Mouse (Mus musculus) layer of hippocampus, postnatal 14 days (tissue): ENCODE measurements around the gene Xpo5. TPM values are rescaled to one million over a fixed set of nuclear protein-coding genes. Genes with fewer than 3 reads are reported as not detected.

Source experiments
- DNase-seq, 2 experiments: peaks; one replicate each; pipeline ENCODE4 v3.0.0; 2021 to 2022; ENCODE audit warnings: low spot score in 2 of 2, mixed read lengths in 1 of 2
- long read RNA-seq, 2 experiments: library from polyadenylated mRNA; stranded (forward); transcript quantifications; one replicate each; pipeline ENCODE4 v2.0.0; 2021
- total RNA-seq, 2 experiments: library from RNA; stranded (reverse); gene quantifications; 2 replicates each; pipeline ENCODE4 v1.2.3; 2021

Xpo5 gene
- 10 to 100 TPM; 43.8 to 44.4 TPM for total RNA-seq
- long read RNA-seq, experiment 1, full-length matches to known transcripts: 3 of 7 reads
- long read RNA-seq, experiment 1, partial matches to known transcripts: 1 of 7 reads
- long read RNA-seq, experiment 1, other reads (novel, unspliced or antisense): 3 of 7 reads
- long read RNA-seq, experiment 2, full-length matches to known transcripts: 6 of 8 reads
- long read RNA-seq, experiment 2, partial matches to known transcripts: 1 of 8 reads
- long read RNA-seq, experiment 2, other reads (novel, unspliced or antisense): 1 of 8 reads

DNA sequence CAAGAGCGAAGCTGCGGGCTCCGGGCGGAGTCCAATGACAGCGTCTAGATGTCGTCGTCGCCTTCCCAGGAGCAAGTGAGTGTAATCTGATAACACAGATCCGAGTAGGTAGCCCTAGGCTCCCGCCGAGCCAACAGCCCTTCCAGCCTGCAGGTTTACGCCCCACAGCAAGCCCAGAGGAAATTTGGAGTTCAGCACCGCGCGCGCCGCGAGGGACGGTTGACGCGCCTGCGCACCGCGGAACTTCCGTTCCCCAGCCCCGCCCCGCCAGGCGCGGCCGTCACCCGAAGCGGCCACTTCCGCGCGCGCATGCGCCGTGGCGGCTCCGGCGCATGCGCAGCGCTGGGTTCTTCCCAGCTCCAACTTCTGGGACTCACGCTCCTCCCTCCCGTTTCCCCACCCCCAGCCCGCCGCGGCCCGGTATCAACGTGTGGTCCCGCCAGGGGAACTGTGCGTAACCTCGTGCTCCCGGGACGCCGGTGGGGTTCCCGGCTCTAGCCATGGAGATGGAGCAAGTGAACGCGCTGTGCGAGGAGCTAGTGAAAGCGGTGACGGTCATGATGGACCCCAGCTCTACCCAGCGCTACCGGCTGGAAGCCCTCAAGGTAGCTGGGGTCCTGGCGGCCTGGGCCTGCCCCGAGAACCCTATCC, at the start of gene Xpo5, which contains the start of gene Polh:
TSS of gene Xpo5 (plus strand) at position 362 of the 651 bp plus-strand sequence.
TSS of gene Polh (minus strand) at position 225 of the 651 bp plus-strand sequence.
- peak; percentile 91 to 95 for DNase-seq

DNA sequence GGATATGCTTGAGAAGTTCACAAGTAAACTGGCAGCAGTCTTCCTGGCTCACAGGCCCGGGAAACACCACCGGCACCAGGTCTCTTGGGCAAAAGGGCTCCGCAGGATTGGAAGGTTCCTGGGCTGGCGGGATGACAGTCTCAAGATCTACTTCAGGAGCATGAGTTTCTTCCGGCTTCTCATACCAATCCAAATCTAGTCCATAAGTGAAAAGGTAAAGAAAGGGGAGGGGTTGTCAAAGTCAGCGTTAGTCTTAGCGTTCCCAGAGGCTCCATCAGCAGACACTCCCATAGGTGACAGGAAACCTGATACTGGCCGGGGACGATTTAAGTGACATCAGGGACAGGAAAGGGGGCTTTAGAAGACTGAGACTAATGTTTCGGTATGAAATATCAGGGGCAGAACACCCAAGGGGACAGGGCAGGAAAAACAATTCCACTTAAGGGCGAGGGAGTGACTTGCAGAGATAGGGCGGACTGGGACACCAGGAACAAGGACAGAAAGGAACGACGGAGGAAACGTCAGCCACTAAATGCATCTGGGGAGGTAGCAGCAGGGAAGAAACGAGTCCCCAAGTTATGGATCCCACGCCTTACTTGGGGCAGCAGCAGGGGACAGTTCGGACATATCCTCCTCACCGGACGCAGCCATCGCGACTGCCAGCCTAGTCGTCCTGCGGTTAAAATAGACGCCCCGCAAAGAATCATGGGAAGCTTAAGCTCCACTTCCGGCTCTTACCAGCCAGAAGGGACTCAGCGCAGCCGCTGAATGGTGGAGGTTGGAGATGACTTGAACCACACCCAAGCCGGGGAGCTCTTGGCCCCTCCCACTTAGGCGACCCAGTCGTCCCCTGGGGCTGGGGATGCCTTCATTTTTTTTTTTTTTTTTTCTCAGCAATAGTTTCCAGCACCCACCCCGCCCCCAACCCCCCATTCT, 49.5 kb upstream of the Xpo5 start, which contains the start of gene Mad2l1bp:
TSS of gene Mad2l1bp (minus strand) at position 707 of the 936 bp plus-strand sequence.
- DNase-seq: peak; percentile 71 to 87

DNA sequence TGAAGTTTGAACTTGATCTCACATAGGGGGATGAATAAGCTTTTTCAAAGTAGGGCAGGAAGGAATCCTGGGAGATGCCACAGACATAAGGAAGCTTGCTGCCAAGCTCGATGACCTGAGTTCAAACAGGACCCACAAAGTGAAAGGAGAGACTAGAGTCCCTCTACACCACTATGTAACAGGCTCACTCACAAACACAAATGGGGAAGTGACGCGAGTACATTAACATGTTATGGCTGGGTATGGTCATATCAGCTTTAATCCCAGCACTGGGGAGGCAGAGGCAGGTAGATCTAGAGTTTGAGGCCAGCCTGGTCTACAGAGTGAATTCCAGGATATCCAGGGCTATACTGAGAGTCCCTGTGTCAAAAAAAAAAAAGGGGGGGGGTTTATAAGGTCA, 48.2 kb upstream of the Xpo5 start:
- no peak for DNase-seq

DNA sequence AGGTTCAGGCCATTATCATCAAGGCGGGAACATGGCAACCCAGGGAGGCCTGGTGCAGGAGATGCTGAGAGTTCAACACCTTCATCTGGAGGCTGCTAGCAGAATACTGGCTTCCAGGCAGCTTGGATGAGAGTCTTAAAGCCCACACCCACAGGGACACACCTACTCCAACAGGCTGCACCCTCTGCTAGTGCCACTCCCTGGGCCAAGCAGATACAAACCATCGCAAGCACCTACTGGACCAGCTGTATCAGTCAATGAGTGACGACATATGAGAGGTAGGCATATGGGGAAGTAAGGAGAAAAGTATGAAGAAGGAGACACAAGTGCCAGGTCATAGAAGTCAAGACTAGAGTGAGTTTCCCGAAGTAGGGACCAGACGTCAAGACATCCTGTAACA, 45.9 kb upstream of the Xpo5 start:
- DNase-seq: no peak

DNA sequence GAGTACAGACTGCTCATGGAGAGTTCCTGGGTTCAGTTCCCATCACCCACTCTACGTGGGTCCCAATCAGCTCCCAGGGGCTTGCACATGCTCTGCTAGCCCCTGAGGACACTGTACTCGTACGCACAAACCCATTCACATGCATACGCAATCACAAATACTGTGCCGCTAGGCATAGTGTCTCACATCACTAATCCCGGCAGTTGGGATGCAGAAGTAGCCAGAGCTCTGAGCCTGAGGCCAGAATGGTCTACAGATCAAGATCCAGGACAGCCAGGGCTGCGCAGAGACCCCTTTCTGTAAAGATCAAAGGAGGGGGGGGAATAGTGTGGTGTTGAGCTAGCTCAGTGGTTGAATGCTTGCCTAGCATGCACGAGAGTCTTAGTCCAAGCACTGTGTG, 45.5 kb upstream of the Xpo5 start:
- DNase-seq: no peak

DNA sequence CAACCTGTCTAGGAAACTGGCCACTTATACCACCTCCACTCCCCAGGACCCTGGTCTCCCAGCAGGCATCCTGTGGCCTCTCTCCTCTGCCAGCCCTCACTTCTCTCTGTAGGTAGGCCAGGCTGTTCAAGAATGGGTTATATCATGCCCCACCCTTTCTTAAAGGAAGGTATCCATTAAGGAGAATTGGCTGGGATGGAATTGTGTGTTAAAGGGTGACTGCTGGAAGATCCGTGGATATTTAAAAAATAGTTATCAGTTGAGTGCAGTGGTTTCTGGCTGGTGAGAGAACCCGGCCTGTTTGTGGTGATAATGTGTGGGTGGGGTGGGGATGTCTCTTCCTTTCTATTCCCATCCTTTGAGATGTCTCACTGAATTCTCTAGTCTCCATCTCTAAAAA, 43.3 kb upstream of the Xpo5 start:
- DNase-seq: no peak

DNA sequence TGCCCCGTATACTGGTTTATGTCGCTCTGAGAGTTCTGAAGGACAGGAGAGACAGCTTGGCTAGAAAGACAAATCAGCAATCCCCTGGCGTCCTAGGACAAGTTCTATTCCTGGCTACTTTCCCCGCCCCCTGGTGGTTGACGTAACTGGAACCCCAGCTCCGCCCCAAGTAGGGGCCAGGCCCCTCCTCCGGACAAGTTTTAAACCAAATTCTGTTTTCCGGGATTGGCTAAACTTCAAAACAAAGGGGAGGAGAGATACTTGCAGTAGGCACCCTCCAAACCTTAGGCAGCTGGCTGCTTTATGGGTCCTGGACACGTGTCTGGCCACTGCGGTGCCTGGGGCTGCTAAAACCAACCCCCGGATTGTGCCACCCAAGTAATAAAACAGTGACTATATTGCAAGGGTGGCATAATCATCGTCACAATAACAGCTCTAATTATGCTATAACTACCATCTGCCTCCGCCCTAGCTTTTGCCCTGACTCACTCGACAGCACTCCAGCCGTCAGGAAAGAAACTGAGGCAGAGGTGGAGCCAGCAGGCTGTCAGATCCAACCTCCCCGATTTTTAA, 42.4 kb upstream of the Xpo5 start:
- peak; percentile 82 to 93 for DNase-seq

DNA sequence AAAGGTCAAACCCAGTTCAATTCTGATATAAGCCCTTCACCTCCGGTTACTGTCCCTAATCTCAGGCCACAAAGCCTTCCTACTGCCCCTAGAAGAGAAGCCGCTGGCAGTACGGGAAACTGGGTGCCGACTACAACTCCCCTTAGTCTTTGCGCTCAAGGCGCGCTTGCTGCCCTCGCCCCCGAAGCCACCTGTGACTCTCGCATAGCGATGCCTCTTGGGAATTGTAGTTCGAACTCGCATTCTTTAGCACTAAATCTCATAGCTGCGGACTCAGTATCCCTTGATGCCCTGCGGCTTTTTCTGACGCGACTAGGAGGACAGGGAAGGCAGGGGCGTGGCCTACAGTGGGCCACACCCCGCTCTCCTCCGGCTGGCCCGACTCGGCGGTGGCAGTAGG, 41.9 kb upstream of the Xpo5 start, which contains the start of gene Gtpbp2:
TSS of gene Gtpbp2 (plus strand) at position 347 of the 400 bp plus-strand sequence.
- DNase-seq: peak; percentile 90 to 99

DNA sequence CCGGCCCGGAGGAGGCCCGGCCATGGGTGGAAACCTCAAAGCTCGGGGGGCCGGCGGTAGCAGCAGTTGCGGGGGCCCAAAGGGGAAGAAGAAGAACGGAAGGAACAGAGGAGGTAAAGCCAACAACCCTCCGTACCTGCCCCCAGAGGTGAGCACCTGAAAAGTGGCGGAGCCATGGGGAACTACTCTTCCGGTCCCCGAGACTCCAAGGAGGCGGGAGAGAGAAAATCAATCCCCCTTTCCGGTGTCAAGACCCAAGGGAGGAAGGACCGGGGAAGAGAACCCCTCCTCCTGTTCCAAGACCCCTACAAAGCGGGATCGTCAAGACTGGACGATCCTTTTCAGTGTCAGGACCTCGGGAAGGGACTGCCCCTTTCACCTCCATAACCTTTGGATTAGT, 41.4 kb upstream of the Xpo5 start:
- DNase-seq: no peak

DNA sequence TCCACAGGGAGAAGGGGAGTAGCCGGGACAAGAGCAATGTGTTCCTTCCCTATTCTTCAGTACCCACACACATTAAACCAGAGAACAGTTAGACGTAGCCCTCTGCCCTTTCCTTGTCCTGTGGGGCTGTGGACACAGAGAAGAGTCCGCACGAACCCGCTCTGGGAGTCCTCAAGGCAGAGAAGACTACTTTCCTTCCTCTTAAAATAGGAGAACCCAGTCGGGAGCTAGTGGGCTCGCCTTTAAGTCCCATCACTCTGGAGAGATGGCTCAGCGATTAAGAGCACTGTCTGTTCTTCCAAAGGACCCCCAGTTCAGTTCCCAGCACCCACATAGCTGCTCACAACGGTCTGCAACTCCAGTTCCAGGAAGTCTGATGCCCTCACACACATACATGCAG, 40.9 kb upstream of the Xpo5 start:
- no peak for DNase-seq

DNA sequence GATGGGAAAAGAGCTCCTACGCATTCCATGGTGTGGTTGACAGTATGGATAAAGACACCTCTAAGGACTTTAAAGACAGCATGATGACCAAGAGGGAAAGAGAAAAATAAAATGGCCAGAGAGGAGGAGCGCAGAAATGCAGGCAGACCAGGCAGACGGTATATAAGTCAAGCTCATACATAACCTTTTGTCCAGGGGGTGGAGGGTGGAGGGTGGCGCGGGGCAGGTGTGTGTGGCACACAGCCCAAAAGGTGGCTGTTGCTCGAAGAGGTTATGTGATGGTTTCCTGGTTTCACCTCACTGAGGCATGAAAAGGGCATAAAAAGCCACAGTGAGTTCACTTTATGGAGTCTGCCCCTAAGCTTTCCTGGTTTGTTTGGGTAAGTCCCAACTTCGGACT, 40.0 kb upstream of the Xpo5 start:
- DNase-seq: no peak

DNA sequence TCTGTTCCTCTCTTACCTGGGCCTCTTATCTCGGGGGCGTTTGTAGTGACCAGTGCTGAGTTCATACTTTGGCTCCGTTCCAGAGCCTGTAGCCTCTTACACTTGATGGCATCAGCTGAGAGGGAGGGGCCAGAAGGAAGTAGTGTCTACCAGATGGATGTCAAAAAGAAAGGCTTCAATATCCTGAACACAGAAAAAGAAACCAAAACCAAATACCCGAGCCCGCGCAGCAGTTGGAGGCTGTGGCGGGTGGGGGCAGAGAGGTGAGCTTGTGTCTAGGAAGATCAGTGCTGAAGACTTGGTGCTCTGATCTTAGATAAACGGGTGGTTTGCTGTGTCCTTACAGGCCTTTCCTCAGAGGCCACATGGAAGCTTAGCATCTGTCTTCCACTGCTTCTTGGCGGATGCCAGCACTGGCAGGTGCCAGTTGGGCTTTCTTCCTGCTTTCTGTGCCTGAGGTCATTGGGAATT, 39.6 kb upstream of the Xpo5 start:
- DNase-seq: no peak

DNA sequence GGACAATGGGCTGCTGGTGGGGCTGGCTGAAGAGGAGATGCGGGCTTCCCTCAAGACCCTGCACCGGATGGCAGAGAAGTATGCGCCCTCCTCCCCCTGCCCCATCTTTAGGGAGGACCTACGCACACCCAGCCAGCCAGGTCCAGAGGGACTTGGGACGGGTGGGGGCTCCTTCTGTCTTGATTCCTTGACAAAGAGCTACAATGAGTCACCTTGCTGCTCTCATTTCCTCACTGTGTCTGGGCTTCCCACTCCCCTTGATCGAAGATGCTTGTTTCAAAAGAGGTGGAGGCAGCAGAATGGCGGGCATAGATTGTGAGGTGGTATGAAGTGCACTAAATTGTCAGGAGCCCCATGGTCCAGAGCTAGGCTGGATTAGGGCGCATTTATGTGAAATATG, 38.3 kb upstream of the Xpo5 start:
- no peak for DNase-seq

DNA sequence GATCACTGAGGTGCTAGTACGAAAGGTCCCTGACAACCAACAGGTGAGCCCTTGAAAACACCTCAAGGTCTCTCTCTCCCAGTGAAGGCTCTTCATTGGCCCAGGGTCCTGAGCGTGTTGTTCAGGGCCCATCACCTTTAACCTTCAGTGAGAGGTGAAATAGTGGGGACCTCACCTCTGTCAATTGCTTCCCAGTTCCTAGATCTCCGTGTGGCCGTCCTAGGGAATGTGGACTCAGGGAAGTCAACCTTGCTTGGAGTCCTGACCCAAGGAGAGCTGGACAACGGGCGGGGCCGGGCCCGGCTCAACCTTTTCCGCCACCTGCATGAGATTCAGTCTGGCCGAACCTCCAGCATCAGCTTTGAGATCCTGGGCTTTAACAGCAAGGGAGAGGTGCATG, 37.8 kb upstream of the Xpo5 start:
- no peak for DNase-seq

DNA sequence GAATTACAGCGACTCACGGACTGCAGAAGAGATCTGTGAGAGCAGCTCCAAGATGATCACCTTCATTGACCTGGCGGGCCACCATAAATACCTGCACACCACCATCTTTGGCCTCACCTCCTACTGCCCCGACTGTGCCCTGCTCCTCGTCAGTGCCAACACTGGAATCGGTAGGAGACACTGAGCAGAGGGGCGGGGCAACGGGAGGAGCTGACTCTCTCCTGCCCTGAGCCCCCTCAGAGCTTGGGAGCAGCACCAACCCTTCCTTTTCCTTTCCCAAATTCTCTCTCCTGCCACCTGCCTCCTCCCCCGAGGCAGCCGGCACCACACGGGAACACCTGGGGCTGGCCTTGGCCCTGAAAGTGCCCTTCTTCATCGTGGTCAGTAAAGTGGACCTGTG, 37.1 kb upstream of the Xpo5 start:
- no peak for DNase-seq

DNA sequence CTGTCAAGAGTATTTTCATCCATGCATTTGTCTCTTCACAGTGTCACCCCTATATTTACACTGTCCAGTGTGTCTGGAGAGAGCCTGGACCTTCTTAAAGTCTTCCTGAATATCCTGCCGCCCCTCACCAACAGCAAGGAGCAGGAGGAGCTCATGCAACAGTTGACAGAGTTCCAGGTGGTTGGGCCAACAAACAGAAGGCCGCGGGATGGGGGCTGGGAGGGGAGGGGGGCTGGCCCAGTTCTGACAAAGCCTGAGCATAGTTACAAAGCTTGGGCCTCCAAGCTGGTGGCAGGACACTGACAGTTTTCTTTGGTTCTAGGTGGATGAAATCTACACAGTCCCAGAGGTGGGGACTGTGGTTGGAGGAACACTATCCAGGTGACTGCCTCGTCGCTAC, 36.3 kb upstream of the Xpo5 start:
- DNase-seq: no peak

DNA sequence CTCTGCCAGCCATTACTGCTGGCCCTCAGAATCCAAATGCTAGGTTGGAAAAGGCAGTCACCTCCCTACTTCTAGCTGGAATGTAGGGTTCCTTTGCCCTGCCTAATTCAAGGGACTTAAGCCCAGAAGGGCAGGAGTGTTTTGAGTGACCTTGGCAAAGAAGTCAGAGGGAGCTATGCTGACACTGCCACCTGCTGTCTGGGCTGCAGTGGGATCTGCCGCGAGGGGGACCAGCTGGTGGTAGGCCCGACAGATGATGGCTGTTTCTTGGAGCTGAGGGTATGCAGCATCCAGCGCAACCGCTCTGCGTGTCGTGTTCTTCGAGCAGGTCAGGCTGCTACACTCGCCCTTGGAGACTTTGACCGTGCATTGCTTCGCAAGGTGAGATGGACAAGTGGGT, 35.6 kb upstream of the Xpo5 start:
- DNase-seq: no peak

DNA sequence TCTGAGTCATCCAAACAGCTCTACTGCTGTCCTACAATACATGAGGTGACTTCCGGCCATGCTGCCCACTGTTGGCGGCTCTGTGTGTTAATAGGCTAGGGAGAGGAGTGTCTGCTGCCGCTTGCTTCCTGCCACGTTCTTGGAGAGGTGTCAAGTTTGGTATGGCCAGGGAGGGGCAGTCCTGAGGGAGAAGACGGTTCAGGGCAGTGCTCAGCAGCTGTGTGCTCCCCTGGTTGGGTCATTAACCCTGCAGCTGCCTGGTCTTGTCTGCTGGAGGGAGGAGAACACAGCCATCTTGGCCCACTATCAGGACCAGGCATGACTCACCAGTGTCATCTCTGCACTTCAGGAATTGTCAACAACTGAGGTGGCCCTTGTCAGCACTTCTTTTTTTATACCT, 34.3 kb upstream of the Xpo5 start:
- DNase-seq: no peak

DNA sequence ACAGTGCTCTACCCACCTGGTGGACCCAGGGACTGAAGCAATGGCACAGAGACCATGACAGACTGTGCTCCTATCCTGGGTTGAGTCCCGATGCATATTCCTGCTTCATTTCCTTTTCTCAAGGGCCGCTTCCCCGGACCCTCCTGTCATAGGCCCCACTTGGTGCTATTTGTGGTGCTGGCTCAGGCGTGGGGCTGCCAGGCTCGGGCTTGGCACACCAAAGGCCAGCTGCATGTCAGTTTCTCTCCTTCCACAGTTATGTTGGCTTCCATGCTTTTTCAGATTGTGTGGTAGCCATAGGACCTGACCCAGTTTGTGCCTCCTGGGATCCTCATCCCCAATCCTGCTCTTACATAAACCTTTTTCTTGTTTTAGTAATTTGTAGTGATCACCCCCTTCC, 33.8 kb upstream of the Xpo5 start:
- DNase-seq: no peak

DNA sequence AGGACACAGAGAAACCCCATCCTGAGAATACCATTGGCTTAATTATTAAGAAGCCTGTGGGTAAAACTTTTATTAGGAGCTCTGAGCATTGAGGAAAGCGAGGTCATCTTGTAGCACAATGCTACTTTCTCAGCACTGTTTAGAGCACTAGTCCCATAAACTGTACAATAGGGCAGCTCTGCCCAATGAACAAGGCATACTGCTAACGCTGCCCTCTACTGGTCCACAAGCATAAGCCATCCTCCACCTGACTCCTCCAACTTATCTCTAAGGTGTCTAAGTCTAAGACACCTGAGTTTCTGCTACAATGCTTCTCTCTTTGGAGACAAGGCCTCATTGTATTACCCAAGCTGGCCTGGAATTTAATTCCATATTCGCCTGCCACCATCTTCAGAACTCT, 32.0 kb upstream of the Xpo5 start:
- DNase-seq: no peak

DNA sequence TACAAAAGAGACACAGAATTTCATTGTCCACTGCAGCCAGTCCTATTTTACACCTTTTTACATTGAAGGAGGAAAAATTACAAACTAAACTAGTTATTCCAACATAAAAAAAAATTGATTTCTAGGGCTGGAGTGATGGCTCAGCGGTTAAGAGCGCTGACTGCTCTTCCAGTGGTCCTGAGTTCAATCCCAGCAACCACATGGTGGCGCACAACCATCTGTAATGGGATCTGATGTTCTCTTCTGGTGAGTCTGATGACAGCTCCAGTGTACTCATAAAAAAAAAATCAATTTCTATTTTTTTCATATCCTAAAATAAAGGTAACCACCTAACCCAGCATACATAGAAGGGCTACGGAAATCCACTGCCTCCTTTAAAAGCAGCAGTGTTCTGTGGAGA, 20.3 kb upstream of the Xpo5 start:
- DNase-seq: no peak
